Mouse (Mus musculus) heart, adult 2 months (tissue): ENCODE measurements around the gene Otop2.

Experiments used
- CTCF ChIP-seq: fragments of 200-600 bp; IDR thresholded peaks from 2 replicates; pipeline ENCODE4 v1.8.1; 2022; ENCODE audit warnings: antibody characterized with exemption, mild to moderate bottlenecking, moderate library complexity
- EP300 ChIP-seq: fragments of 200-500 bp; IDR thresholded peaks from 2 replicates; pipeline ENCODE4 v1.6.1; 2011; ENCODE audit warnings: low read depth, low read length, control low read depth; ENCODE audit not compliant: insufficient read depth

GRCm38 (mm10) chr11:115353375-115353774 is 46.4 kb downstream of the Otop2 start:
- no peak for TF ChIP-seq CTCF
- TF ChIP-seq EP300 = no peak
